In the genomic region with DNA sequence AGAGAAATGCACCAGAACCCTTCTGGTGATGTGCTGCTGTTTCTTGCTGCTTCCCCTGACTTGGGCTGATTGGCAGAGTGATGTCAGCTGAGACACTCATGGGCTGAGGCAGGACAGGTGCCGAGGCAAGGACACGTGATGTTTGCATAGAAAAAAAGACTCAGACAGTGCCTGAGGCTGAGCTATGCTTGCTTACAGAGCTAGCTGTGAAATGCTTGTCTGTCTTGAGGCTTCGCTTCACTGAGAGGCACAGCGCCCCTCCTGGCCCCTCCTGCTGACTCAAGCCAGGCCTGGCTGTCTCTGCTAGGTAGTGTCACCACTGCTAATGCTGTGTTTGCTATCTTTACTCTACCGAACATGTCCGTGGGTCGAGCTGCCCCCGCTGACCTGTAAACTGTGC, we compare ENCODE assay signal across 20 mouse cellular contexts. TPM values are rescaled to one million over a fixed set of nuclear protein-coding genes. Genes with fewer than 3 reads are reported as not detected.
DNase-seq lines count a peak whose midpoint lies in the region; TF ChIP-seq lines count a peak whose summit lies in the region.
"Had no signal": no experiment of that assay in that cellular context is flagged by ENCODE, and none has a peak within 500 bp of the region (broad histone marks: within the 10 kb centered on the region; RNA-seq: fewer than 3 reads in every experiment).

No protein-coding gene starts in this region.

- TF ChIP-seq CTCF in ES-Bruce4 (IDR thresholded peaks at IDR 0.05; ENCODE audit: low read depth, low read length): peak; percentile 20

- no peaks in the 10 kb centered on the region for H3K27me3 ChIP-seq in ES-Bruce4 (ENCODE audit: control insufficient read depth, insufficient read depth, low read length, poor library complexity, severe bottlenecking)
- H3K27me3 ChIP-seq: embryonic facial prominence, embryonic 13.5 days; embryonic facial prominence, embryonic 15.5 days; forebrain, embryonic 12.5 days; Patski had no signal

- H3K36me3 ChIP-seq in ES-Bruce4 (ENCODE audit: control insufficient read depth, insufficient read depth, low read length, poor library complexity, severe bottlenecking): peaks cover 7% of the 10 kb centered on the region; the same call in 1 of the 2 replicates

- H3K9ac ChIP-seq in ES-Bruce4 (ENCODE audit: low read depth, poor library complexity, severe bottlenecking): no peak overlapping the region
- H3K9ac ChIP-seq: embryonic facial prominence, embryonic 13.5 days; embryonic facial prominence, embryonic 15.5 days; forebrain, embryonic 12.5 days had no signal

- no peaks in the 10 kb centered on the region for H3K9me3 ChIP-seq in ES-Bruce4 (replicated peaks; ENCODE audit: control insufficient read depth, insufficient read depth, low read length, poor library complexity, severe bottlenecking)
- H3K9me3 ChIP-seq: embryonic facial prominence, embryonic 13.5 days; embryonic facial prominence, embryonic 15.5 days; forebrain, embryonic 10.5 days; forebrain, embryonic 12.5 days; G1E had no signal

- H3K4me1 ChIP-seq in ES-Bruce4 (ENCODE audit: control insufficient read depth, insufficient read depth, low read length): peaks cover 1% of the 10 kb centered on the region
- H3K4me1 ChIP-seq: embryonic facial prominence, embryonic 13.5 days; embryonic facial prominence, embryonic 15.5 days; forebrain, embryonic 10.5 days; forebrain, embryonic 12.5 days had no signal

- no peak for TF ChIP-seq EP300 in ES-Bruce4 (IDR thresholded peaks at IDR 0.05; ENCODE audit: insufficient read depth, low read depth, low read length)

- DNase-seq in R1 (ENCODE audit: low read depth, low spot score): peak; percentile 32
- peak; percentile 25 for DNase-seq in yolk sac, embryonic 10.5 days (ENCODE audit: low spot score)
- DNase-seq in lung, postnatal 10 days: no peak
- DNase-seq in liver: no peak
- DNase-seq: adrenal gland, adult 8-10 months; adrenal gland, postnatal 14 days; adrenal gland, postnatal 36 days; cerebellum, adult 11-12 months; cerebellum, adult 2 months; cerebellum, adult 9-10 months; cerebellum, postnatal 10 days; cerebellum, postnatal 25 days had no signal

- H3K27ac ChIP-seq in ES-Bruce4 (ENCODE audit: insufficient read depth, low read length): no peak overlapping the region
- H3K27ac ChIP-seq: embryonic facial prominence, embryonic 13.5 days; embryonic facial prominence, embryonic 15.5 days; forebrain, embryonic 10.5 days; forebrain, embryonic 12.5 days had no signal

- no peak for TF ChIP-seq POLR2A in ES-Bruce4 (IDR thresholded peaks at IDR 0.05; ENCODE audit: insufficient read depth, low read length)

- H3K4me3 ChIP-seq in ES-Bruce4 (ENCODE audit: low read depth, low read length): no peak overlapping the region
- H3K4me3 ChIP-seq: embryonic facial prominence, embryonic 13.5 days; embryonic facial prominence, embryonic 15.5 days; erythroblast, embryonic 14.5 days; forebrain, embryonic 10.5 days; forebrain, embryonic 12.5 days had no signal

RNA-seq across cellular contexts. Expression of a gene that starts 26.2 kb away (rescaled TPM):
- 19.4 and 23.5 TPM in 2 replicates for polyA plus RNA-seq in ES-Bruce4 (2011; ENCODE audit: insufficient read depth, insufficient read length, low read depth, missing spikeins)

RNA-seq across cellular contexts. Expression of a gene that starts 26.3 kb away (rescaled TPM):
- 97.1 and 99.3 TPM in 2 replicates for polyA plus RNA-seq in ES-Bruce4 (2011; ENCODE audit: insufficient read depth, insufficient read length, low read depth, missing spikeins)

Comparison
In these comparisons a context has a peak if more than half of its experiments do, and no peak if none do; other contexts are left out.
1. DNase-seq: peak in R1 (single experiment) and yolk sac, embryonic 10.5 days (single experiment); none in lung, postnatal 10 days (single experiment) and liver (single experiment).